Mouse (Mus musculus) midbrain, embryonic 15.5 days (tissue): ENCODE results near the gene Pigb. TPM values are rescaled to one million over a fixed set of nuclear protein-coding genes. Genes with fewer than 3 reads are reported as not detected.

ENCODE experiments used
- microRNA-seq: library from miRNA; unstranded; fragments of <30 nt; microRNA quantifications from one replicate; pipeline ENCODE4, GENCODE M21; 2016
- polyA plus RNA-seq: library from polyadenylated mRNA; unstranded; fragments of >200 nt; fragmentation: Nextera tagmentation; extraction: Ambion mirVana; gene quantifications from 2 replicates; pipeline ENCODE4 v1.2.1, GENCODE M21; 2015

Gene Pigb
- polyA plus RNA-seq, 1 experiment from 2014 or later, result 15.1 TPM

Small RNAs within 50 kb of the gene (microRNA-seq; reads per million reads assigned to microRNA genes)
- gene Gm27353, result not detected

Other genes with a start within 250 kb of the Pigb start
- 0.45 and 0.47 TPM in 2 replicates for gene Prtg, start 233.5 kb downstream of the Pigb start, polyA plus RNA-seq
- gene Pygo1, start 114.7 kb downstream of the Pigb start, polyA plus RNA-seq, result 13.8 and 15.5 TPM in 2 replicates
- gene Dyx1c1, start 81.6 kb downstream of the Pigb start, polyA plus RNA-seq, result 1.9 and 2.5 TPM in 2 replicates
- gene Gm44503, start 81.5 kb downstream of the Pigb start, polyA plus RNA-seq, result not detected in 2 replicates
- gene Ccpg1os, start 55.0 kb downstream of the Pigb start, polyA plus RNA-seq, result 20.3 and 22.9 TPM in 2 replicates
- 46.2 and 46.9 TPM in 2 replicates for gene Ccpg1, start 54.9 kb downstream of the Pigb start, polyA plus RNA-seq
- gene Rab27a, start 4.5 kb upstream of the Pigb start, polyA plus RNA-seq, result 3.1 and 3.7 TPM in 2 replicates
- 0.22 and 0.28 TPM in 2 replicates for gene Khdc3, start 61.5 kb upstream of the Pigb start, polyA plus RNA-seq
- gene Gm20509, start 62.1 kb upstream of the Pigb start, polyA plus RNA-seq, result not detected in 2 replicates
- gene Rsl24d1, start 73.0 kb upstream of the Pigb start, polyA plus RNA-seq, result 96.0 and 100 TPM in 2 replicates